Mouse (Mus musculus) neutrophil, adult 5-6 weeks (primary cell): ENCODE data around the gene Gm45837. TPM values are rescaled to one million over a fixed set of nuclear protein-coding genes. Genes with fewer than 3 reads are reported as not detected.

Experiments
- ATAC-seq: fragments of 151-379, 151-347 bp; 2 replicates; pipeline ENCODE4 v1.8.0; 2017; ENCODE audit warnings: mild to moderate bottlenecking, moderate TSS enrichment; ENCODE audit not compliant: insufficient number of reproducible peaks, poor library complexity, low FRiP score, severe bottlenecking; ENCODE audit errors: extremely low read depth
- total RNA-seq: library from RNA; stranded (forward); fragments of 200-1000 nt; gene quantifications from 2 replicates; pipeline ENCODE4 v1.2.3, GENCODE M21; 2017

The Gm45837 gene
- total RNA-seq: 7.8 and 27.3 TPM in 2 replicates

DNA sequence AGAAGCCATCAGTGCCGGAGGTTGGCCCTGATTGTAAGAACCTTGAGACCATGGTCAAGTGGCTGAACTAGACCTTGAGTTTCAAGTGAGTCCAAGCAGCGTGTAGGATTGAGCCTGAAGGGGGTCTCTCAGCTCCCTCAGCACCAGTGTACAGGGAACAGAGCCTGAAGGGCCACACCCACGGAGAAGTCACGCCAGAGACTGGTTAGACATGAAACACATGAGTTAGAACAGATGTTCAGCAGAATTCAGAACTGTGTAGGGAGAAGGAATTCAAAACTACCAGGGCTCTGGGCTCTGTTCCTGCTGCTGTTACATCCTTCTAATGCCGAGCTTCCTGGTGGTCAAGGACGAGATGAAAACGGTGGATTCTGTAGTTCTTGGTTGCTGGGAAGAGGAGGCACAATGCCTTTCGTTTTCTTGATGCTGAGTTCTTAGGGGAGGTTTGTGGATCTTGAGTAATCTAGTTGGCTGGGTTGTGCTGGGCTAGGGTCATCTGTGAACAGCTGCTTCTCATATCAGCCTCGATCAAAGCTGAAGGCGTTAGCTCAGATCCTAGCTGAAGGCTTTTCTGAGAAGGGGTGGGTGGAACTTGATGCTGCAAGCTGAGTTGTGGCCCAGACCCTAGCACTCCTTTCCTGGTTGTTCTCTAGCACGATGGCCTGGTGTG lies at the start of gene Gm45837:
Gm45837 (plus strand) TSS at position 620 of the 670 bp plus-strand sequence.
- no peak for ATAC-seq

DNA sequence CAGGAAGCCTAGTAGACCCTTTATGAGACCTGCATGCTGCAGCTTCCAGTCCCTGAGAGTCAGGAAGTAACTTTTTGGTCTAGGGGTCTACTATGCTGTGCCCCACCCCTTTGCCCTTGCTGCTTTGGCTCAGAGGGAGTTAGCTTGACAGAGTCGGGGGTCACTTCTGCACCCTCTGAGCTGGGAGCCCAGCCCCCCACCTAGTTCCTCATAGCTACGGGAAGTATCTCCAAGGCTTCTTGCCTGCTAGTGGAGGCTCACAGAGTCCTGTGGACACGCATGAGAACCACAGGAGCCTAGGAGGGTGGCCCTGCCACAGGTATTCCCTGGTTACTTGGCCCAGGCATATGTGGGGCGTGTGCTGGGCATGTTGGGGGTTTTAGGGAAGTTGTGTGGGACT lies 49.7 kb upstream of the Gm45837 start:
- 0 out of 2 replicates have a peak, but pooled peaks have one; percentile 8 for ATAC-seq

- no peak for ATAC-seq
These were observed 48.9 kb upstream of the Gm45837 start for GRCm38 (mm10) chr7:101361767-101362166.

DNA sequence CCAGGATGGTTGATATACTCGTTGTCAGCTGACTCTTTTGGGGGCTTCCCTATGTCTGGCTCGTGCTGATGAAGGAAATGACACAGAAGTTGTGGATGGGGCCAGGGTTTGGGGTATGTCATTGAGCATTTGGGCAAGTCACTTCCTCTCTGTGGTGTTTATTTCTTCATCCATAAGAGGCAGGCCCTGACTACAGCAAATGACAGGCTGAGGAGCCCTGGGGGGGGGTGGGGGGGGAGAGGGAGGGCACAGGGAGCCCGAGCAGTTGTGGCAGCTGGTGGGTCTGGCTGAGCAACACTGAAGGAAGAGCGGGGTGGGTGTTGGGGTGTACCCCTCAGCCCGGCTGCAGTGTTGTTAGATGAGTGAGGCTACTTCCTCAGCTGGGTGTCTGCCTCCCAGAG lies 47.9 kb upstream of the Gm45837 start:
- ATAC-seq: peak; percentile 73

- no peak for ATAC-seq
These were observed 46.8 kb upstream of the Gm45837 start for GRCm38 (mm10) chr7:101363914-101364313.

DNA sequence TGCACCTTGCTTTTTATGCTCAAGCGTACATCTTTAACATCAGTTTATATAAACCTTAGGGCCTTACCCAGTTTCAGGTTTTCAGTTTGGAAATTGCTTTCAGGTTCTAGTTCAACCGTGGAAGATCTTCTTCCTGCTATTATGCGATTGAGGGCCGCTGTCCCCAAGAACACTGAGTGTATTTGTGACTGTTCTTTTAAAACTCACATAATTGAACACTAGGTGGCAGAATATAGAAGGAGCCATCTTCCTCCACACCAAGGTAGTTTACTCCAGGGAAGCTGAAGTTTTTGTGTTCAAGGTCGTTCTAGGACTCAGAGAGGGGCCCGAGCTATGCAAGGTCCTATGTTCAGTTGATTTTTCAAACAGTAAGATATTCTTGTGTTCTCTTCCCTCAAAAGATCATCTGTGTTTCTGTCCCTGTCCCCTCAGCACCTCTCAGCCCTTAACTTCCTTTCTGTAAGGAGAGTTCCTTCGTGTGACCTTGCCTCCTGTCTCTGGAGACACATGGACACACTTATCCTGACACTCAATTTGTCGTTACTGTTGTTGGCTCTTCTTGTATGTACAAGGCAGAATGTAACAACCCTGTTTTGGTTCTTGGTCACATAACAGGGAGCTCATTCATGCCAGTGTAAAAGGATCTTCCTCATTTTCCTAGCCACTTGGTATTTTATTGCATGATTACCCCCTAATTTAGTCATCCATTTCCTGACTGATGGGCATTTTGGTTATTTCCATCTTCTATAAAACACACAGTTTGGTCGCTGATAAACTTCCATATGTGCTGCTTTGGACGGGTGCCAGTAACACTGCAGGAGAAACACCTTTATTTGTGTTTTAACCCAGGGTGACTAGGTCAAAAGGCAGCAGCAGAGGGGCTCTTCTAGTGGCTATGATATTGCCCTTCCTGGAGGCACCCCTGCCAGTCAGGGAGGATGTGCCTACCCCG lies 42.5 kb upstream of the Gm45837 start:
- ATAC-seq: peak; percentile 20; the same call in 1 of the 2 replicates

GRCm38 (mm10) chr7:101369666-101370065 lies 41.0 kb upstream of the Gm45837 start:
- ATAC-seq: peak; percentile 39

- ATAC-seq: no peak
These were observed 37.6 kb upstream of the Gm45837 start for GRCm38 (mm10) chr7:101373082-101373481.

DNA sequence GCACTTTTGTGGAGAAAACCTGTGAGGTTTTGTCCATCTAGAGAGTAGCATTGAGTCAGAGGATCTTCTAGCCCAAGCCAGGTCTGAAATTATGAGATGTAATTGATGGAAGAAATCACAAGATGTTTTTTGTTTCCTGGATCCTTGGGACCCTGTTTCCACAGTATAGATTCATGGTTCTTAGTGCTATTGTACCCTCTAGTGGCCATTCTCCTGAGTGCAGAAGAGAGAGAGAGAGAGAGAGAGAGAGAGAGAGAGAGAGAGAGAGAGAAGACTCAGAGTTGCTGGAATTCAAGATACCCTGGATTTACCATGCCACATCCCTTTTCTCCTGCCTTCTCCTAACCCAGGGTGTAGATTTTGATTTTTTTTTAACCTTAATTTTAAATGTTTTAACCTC lies 36.5 kb upstream of the Gm45837 start:
- ATAC-seq: no peak

GRCm38 (mm10) chr7:101376701-101377340 lies 33.9 kb upstream of the Gm45837 start:
- no peak for ATAC-seq

DNA sequence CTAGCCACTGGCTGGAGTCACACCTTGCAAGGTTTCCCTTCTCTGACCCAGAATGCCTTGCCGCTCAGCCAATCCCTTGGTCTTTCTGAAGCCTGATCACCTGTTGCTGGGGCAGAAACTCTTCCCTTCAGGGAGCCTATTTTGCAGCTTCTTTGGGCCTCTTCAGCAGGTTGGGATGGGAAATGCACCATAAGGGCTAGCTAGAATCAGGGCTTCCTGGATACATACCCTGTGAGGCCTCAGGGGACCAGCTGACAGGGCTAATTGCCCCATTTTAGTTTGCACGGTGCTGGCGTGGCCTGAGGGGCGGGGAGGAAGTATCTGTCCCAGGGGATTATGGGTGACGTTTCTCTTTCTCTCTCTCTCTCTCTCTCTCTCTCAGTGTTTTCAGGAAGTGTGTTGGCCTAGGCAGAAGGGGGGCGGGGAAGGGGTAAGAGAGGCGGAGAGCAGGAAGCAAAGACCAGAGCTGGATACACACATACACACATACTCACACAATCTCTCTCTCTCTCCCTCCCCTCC lies 32.9 kb upstream of the Gm45837 start:
- ATAC-seq: peak; percentile 69

DNA sequence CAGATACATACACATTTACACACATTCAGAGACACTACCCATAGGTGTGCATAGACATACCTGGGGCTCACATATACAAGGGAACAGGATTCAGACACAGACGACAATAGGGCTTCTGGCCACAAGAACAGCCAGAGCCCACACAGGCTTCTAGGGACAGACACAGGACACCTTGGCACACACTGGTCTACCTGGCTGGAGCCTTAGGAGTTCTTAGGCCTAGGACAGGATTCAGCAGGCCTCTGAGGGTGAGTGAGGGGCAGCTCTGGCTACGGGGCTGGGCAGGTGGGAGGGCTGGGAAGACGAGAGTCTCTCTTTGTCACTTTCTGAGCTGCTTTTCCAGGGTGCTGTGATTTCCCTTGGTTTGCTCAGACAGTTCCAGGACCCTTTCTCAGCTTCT lies 32.4 kb upstream of the Gm45837 start:
- ATAC-seq: no peak

- ATAC-seq: no peak
These were observed 31.8 kb upstream of the Gm45837 start for GRCm38 (mm10) chr7:101378796-101379465.

GRCm38 (mm10) chr7:101379732-101380131 lies 31.0 kb upstream of the Gm45837 start:
- ATAC-seq: no peak

GRCm38 (mm10) chr7:101381512-101381911 lies 29.2 kb upstream of the Gm45837 start:
- no peak for ATAC-seq

- ATAC-seq: peak; percentile 71
These were observed 28.3 kb upstream of the Gm45837 start for GRCm38 (mm10) chr7:101382378-101382777.

GRCm38 (mm10) chr7:101383756-101384155 lies 26.9 kb upstream of the Gm45837 start:
- no peak for ATAC-seq

GRCm38 (mm10) chr7:101384931-101385330 lies 25.8 kb upstream of the Gm45837 start:
- ATAC-seq: no peak

DNA sequence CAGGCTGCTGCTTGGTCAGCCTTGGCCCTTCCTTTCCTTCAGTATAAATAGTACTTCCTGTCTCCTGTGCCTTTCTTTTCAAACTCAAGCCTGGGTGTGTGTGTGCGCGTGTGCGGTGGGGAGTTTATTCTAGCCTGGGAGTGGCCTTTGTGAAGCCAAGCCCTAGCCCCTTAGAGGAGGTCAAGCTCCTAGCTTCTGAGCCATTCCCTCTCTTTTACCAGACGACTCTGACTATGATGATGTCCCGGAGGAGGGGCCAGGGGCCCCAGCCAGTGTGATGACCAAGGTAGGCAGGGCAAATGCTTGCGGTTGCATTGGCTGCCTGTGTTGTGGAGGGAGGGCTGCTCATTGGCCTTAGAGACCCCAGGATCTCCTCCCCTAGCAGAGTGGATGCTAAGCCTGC lies 25.4 kb upstream of the Gm45837 start:
- no peak for ATAC-seq
